Mouse (Mus musculus): ENCODE data around the gene Btn2a2.

- TF ChIP-seq GATA1 (IDR thresholded peaks at IDR 0.05; ENCODE audit: borderline replicate concordance, low read length) (no peak), FLI1 (IDR thresholded peaks at IDR 0.05; ENCODE audit: low read length) (no peak)
Observed at GRCm38 (mm10) chr13:23437908-23438307, 50.7 kb downstream of the Btn2a2 start.

Data from megakaryocyte, embryonic 14.5 days (primary cell).